Mouse (Mus musculus): ENCODE data around the gene Fmo5.

GRCm38 (mm10) chr3:97633456-97633855 is 4.9 kb downstream of the Fmo5 start:
- TF ChIP-seq CTCF (IDR thresholded peaks at IDR 0.05; ENCODE audit: control insufficient read depth, insufficient read depth, insufficient read length) (no peak), MYOG (IDR thresholded peaks at IDR 0.05; ENCODE audit: control insufficient read depth, extremely low read depth, insufficient read length) (no peak), CEBPB (IDR thresholded peaks at IDR 0.05; ENCODE audit: low read depth) (no peak), MYOD1 (IDR thresholded peaks at IDR 0.05; ENCODE audit: control insufficient read depth, insufficient read length, low read depth) (no peak), MAX (IDR thresholded peaks at IDR 0.05) (no peak), USF1 (IDR thresholded peaks at IDR 0.05; ENCODE audit: low read depth) (no peak)
